Mouse (Mus musculus): ENCODE data around the gene Coro1b. TPM values are rescaled to one million over a fixed set of nuclear protein-coding genes. Genes with fewer than 3 reads are reported as not detected.

Gene Coro1b
- total RNA-seq, 2 experiments from 2014 or later: 77.0 to 97.3 TPM

DNA sequence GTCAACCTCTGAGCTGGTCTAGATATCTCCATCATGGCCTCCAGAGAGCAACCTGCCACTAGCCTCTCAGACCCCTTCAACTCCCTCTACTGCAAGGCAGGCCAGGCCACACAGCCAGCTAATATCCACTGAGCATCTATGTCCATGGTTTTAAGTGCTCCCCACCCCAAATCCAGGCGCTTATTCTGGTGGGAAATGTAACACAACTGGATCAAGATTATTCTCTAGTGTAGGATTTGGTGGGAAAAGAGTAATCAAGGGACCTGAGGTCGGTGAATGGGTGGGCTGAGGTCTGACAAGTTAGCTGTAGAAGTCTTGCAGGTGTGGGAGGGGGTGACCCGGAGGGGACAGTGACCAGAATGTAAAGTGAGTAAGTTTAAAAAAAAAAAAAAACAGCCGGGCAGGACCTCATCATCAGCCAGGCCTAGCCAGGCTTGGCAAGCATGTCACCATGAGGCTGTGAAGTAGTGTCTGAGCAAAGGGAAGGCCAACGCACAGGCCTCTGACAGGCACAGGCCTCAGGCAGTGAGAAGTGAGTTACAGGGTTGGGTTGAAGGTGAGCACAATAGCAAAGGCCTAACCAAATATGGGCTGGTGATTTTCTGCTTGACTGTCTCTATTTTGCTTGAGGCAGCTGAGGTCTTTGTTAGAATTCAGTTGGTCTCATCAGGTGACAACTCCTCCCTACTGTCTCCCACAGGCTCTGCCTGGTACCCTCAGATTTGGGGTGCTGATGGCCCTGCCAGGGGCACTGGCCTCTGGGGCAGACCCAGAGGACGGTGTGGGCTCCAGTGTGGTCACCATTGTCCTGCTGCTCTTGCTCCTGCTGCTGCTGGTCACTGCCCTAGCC is 7.0 kb downstream of the Coro1b start:
- no peak for DNase-seq (ENCODE audit: low spot score in 2 of 2)

- DNase-seq (ENCODE audit: low spot score in 2 of 2): no peak
Measured at GRCm38 (mm10) chr19:4156073-4156579, 7.7 kb downstream of the Coro1b start.

- DNase-seq (ENCODE audit: low spot score in 2 of 2): no peak
Measured at GRCm38 (mm10) chr19:4156771-4157170, 8.4 kb downstream of the Coro1b start.

DNA sequence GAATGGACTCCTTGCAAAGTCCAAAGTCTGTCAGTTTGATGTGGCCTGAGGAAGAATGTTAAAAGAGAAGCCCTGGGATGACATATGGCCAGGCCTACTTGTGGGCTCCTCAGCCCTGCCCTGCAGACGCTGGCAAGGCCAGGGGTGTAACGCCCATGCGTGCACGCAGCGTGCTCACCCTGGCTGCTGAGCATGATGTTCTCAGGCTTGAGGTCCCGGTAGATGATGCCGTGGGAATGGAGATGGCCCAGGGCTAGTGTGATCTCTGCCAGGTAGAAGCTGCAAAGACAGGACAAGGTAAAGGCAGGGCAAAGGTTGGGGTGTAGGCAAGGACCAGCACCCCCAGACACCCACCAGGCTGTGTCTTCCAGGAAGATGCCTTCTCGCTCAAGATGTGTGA is 10.6 kb downstream of the Coro1b start:
- no peak for DNase-seq (ENCODE audit: low spot score in 2 of 2)

GRCm38 (mm10) chr19:4162646-4163542 is 14.5 kb downstream of the Coro1b start, which contains the start of gene Rps6kb2:
Rps6kb2 (minus strand) TSS chr19:4163354.
- peak; percentile 96 to 99 for DNase-seq (ENCODE audit: low spot score in 2 of 2)

GRCm38 (mm10) chr19:4163543-4163887 is 15.1 kb downstream of the Coro1b start:
- no peak for DNase-seq (ENCODE audit: low spot score in 2 of 2)

DNA sequence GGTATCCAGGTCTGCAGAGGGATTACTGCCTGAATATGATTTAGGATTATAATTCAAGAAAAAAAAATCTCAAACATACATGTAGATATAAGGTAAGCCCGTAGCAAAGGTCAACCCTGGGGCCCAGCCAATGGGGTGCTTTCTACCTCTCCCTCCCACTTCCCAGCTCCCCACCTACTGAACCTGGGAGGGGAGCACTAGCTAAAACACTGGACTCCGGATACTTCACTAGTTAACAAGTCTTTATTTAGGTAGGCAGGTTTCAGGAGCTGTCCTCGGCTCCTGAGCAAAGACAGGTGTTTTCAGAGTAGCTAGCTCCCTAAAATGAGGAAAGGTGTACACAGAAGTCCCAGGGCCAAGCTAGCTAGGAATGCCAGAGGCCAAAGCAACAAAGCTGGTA is 15.7 kb downstream of the Coro1b start:
- no peak for DNase-seq (ENCODE audit: low spot score in 2 of 2)

GRCm38 (mm10) chr19:4164721-4165120 is 16.3 kb downstream of the Coro1b start:
- no peak for DNase-seq (ENCODE audit: low spot score in 2 of 2)

DNA sequence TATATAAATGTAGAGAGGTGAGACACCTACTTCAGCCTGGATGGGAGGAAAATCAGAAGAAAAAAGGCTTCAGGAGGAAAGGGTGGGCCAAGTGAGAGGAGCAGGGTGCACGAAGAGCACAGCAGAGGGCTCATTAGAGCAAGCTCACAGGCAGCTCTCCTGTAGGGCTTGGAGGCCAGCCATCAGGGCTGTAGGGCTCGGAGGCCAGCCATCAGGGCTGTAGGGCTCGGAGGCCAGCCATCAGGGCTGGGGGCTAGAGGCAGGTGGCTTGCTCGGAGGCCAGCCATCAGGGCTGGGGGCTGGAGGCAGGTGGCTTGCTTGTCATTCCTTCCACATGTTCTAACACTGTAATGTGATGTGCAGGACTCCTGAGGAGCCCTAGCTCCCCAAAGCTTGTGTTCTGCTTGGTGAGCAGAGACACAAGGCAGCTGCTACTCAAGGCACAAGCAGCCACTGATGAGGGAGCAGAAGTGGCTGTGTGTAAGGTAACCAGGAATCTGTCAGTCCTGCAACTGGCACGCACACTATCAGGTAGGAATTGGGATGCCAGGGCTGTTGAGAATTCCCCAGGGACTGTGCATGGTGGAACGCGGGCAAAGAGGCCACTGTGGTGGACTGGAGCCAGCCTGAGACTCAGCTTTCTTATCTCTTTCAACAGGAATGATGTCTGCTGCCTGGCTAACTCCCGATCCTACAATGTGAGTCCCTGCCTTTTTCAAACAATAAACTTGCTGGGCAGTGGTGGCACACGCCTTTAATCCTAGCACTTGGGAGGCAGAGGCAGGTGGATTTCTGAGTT is 18.5 kb downstream of the Coro1b start:
- no peak for DNase-seq (ENCODE audit: low spot score in 2 of 2)

GRCm38 (mm10) chr19:4169378-4169784 is 21.0 kb downstream of the Coro1b start:
- DNase-seq (ENCODE audit: low spot score in 2 of 2): peak; percentile 99

GRCm38 (mm10) chr19:4169810-4170209 is 21.4 kb downstream of the Coro1b start:
- no peak for DNase-seq (ENCODE audit: low spot score in 2 of 2)

GRCm38 (mm10) chr19:4170723-4171392 is 22.4 kb downstream of the Coro1b start:
- DNase-seq (ENCODE audit: low spot score in 2 of 2): no peak

GRCm38 (mm10) chr19:4171393-4172290 is 23.2 kb downstream of the Coro1b start:
- DNase-seq (ENCODE audit: low spot score in 2 of 2): no peak

GRCm38 (mm10) chr19:4172925-4173324 is 24.5 kb downstream of the Coro1b start:
- DNase-seq (ENCODE audit: low spot score in 2 of 2): no peak

- DNase-seq (ENCODE audit: low spot score in 2 of 2): no peak
Measured at GRCm38 (mm10) chr19:4175368-4175947, 27.0 kb downstream of the Coro1b start, which contains the start of gene Carns1. Carns1 (minus strand) TSS chr19:4175479.

- DNase-seq (ENCODE audit: low spot score in 2 of 2): no peak
Measured at GRCm38 (mm10) chr19:4180411-4180810, 32.0 kb downstream of the Coro1b start.

GRCm38 (mm10) chr19:4181892-4182291 is 33.5 kb downstream of the Coro1b start:
- DNase-seq (ENCODE audit: low spot score in 2 of 2): peak; percentile 69 to 83

GRCm38 (mm10) chr19:4183689-4184088 is 35.3 kb downstream of the Coro1b start:
- no peak for DNase-seq (ENCODE audit: low spot score in 2 of 2)
